Mouse (Mus musculus) heart, adult 2 months (tissue): ENCODE measurements around the gene Zfp329. TPM values are rescaled to one million over a fixed set of nuclear protein-coding genes. Genes with fewer than 3 reads are reported as not detected.

ENCODE experiments used
- DNase-seq, 2 experiments: peaks; one replicate each; pipeline ENCODE4 v3.0.0; 2021
- H3K27ac ChIP-seq: fragments of 200-600 bp; 2 replicates; pipeline ENCODE4 v1.8.1; 2022
- H3K27me3 ChIP-seq: fragments of 200-500 bp; 2 replicates; pipeline ENCODE4 v1.6.1; 2012; ENCODE audit warnings: mild to moderate bottlenecking, low read length, inconsistent platforms, mixed read lengths; ENCODE audit not compliant: control insufficient read depth, insufficient read depth
- H3K36me3 ChIP-seq: fragments of 200-500 bp; 2 replicates; pipeline ENCODE4 v1.6.1; 2012; ENCODE audit warnings: low read length, inconsistent platforms; ENCODE audit not compliant: control insufficient read depth, insufficient read depth
- H3K4me1 ChIP-seq: fragments of 200-500 bp; 2 replicates; pipeline ENCODE4 v1.6.1; 2011; ENCODE audit warnings: low read length; ENCODE audit not compliant: control insufficient read depth, insufficient read depth
- H3K4me3 ChIP-seq: fragments of 200-600 bp; 2 replicates; pipeline ENCODE4 v1.8.1; 2022
- H3K79me2 ChIP-seq: fragments of 200-500 bp; replicated peaks from 2 replicates; pipeline ENCODE4 v1.6.1; 2012; ENCODE audit warnings: mild to moderate bottlenecking, inconsistent platforms, low read length, moderate library complexity, mixed read lengths; ENCODE audit not compliant: control insufficient read depth, insufficient read depth
- H3K9ac ChIP-seq: fragments of 200-500 bp; 2 replicates; pipeline ENCODE4 v1.6.1; 2012; ENCODE audit warnings: low read depth, mild to moderate bottlenecking, control low read depth, inconsistent platforms, low read length, mixed read lengths
- CTCF ChIP-seq: fragments of 200-600 bp; IDR thresholded peaks from 2 replicates; pipeline ENCODE4 v1.8.1; 2022; ENCODE audit warnings: antibody characterized with exemption, mild to moderate bottlenecking, moderate library complexity
- EP300 ChIP-seq: fragments of 200-500 bp; IDR thresholded peaks from 2 replicates; pipeline ENCODE4 v1.6.1; 2011; ENCODE audit warnings: low read depth, low read length, control low read depth; ENCODE audit not compliant: insufficient read depth
- POLR2A ChIP-seq: fragments of 200-500 bp; IDR thresholded peaks from 2 replicates; pipeline ENCODE4 v1.6.1; 2011; ENCODE audit warnings: mild to moderate bottlenecking, low read depth, low read length, control low read depth; ENCODE audit not compliant: insufficient read depth
- WGBS: fragments of 180-500 bp; shearing (Covaris S2); methylation state at CpG from one replicate; pipeline ENCODE4 v1.1.7; 2018; 5-methylcytosine and 5-hydroxymethylcytosine counted together
- intact Hi-C: fragments of 180-260 bp; cut with DNase I; formaldehyde crosslinking; loops from one replicate; pipeline ENCODE4 v1.15.1; 2025
- long read RNA-seq: library from polyadenylated mRNA; stranded (forward); transcript quantifications from one replicate; pipeline ENCODE4 v2.0.0, GENCODE M21; 2021
- polyA plus RNA-seq: library from polyadenylated mRNA; depleted of rRNA; stranded (reverse); fragments of >200 nt; gene quantifications from 2 replicates; pipeline ENCODE4 v1.2.3, GENCODE M21; 2012; rRNA removed
- total RNA-seq, 2 experiments: library from RNA; stranded (reverse); gene quantifications; 2 replicates each; pipeline ENCODE4 v1.2.3; 2021

The Zfp329 gene
- 1 to 10 TPM; 4.9 to 5.2 TPM for total RNA-seq
- 1.1 and 2.9 TPM in 2 replicates for polyA plus RNA-seq
- long read RNA-seq, full-length matches to known transcripts, result 1 of 3 reads
- long read RNA-seq, partial matches to known transcripts, result 1 of 3 reads
- long read RNA-seq, other reads (novel, unspliced or antisense), result 1 of 3 reads

- intact Hi-C loops, result loop anchor here (2.0 kb wide), 2 partner anchors 16 kb away; partner anchors contain the start of genes Zfp110 and Zscan18
- Histone ChIP-seq H3K36me3 (no peaks in the 10 kb centered on the region), H3K4me3 (peak within 1 kb of the TSS; percentile 82), H3K79me2 (no peaks in the 10 kb centered on the region), H3K9ac (peak within 1 kb of the TSS; percentile 85), H3K27ac (peak within 1 kb of the TSS; percentile 79), H3K27me3 (no peaks in the 10 kb centered on the region), H3K4me1 (no peaks in the 10 kb centered on the region; the same call in 1 of the 2 replicates)
- TF ChIP-seq POLR2A (peak; percentile 86), CTCF (no peak)
- WGBS, result under 1% methylated on average over 40 of the region's 40 CpGs
- DNase-seq, result peak; percentile 91 to 92
Observed at GRCm38 (mm10) chr7:12818521-12819295, at the start of gene Zfp329. Zfp329 (minus strand) TSS chr7:12818858.

DNA sequence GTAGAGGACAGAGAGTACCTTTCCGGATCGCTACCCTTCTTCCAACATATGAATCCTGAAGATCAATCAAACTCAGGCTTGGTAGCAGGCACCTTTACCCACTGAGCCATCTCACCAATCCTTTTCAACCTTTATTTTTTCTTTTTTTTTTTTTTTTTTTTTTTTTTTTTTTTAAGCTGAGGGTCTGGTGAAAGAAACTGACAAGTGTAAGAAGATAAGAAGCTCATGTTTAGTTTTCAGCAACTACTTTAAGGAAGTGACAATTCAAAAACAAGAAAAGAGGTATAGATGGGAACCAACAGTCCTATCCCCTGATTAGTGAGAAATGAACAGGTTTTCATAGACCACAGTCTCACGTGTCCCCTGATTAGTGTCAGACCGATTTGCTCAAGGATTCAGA, 17.1 kb upstream of the Zfp329 start:
- Histone ChIP-seq H3K9ac (no peak overlapping the region), H3K79me2 (no peaks in the 10 kb centered on the region), H3K27me3 (no peaks in the 10 kb centered on the region), H3K36me3 (peaks cover 19% of the 10 kb centered on the region), H3K4me1 (peaks cover 2% of the 10 kb centered on the region; the same call in 1 of the 2 replicates), H3K4me3 (peak overlapping the region; percentile 62; the same call in 1 of the 2 replicates), H3K27ac (no peak overlapping the region)
- WGBS, result 94% methylated on average over 4 of the region's 4 CpGs
- intact Hi-C loops, result loop anchor here (2.0 to 10.0 kb wide), 6 partner anchors 17 to 361 kb away; partner anchors contain the start of genes Mzf1, Zfp128, Zfp329 and Zfp606
- TF ChIP-seq CTCF (no peak), EP300 (no peak), POLR2A (no peak)
- no peak for DNase-seq

DNA sequence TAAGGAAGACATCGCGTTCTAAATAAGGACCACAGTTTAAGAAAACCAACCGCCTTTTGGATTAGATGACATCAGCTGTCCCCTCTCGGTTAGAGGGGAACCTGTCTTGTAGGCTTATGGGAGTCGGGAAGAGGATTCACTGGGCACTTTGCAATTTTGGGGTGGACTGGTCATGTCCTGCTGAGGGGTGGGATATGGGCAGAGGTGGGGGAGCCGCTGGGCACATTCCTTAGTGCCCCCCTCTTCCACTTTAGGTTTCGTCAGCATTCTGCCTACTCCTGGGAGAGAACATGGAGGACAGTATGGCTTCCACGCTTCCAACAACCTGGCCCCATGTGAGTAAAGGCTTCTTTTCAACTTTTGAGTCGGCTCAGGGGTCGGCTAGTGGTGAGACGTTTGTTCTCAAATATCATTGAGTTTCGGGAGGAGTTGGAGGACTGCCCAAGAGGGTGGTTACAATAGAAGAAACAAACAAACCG, 16.6 kb upstream of the Zfp329 start:
- peaks cover 2% of the 10 kb centered on the region; the same call in 1 of the 2 replicates for H3K4me1 ChIP-seq
- H3K27ac ChIP-seq, result peak overlapping the region; percentile 96
- peaks cover 19% of the 10 kb centered on the region for H3K36me3 ChIP-seq
- DNase-seq, result no peak
- TF ChIP-seq CTCF (no peak), EP300 (no peak), POLR2A (no peak)
- intact Hi-C loops, result loop anchor here (2.0 to 10.0 kb wide), 6 partner anchors 16 to 360 kb away; partner anchors contain the start of genes Mzf1, Zfp128, Zfp329 and Zfp606
- H3K4me3 ChIP-seq, result peak overlapping the region; percentile 62
- H3K79me2 ChIP-seq, result no peaks in the 10 kb centered on the region
- 16% methylated on average over 13 of the region's 13 CpGs for WGBS
- peak overlapping the region; percentile 72 for H3K9ac ChIP-seq
- H3K27me3 ChIP-seq, result no peaks in the 10 kb centered on the region

GRCm38 (mm10) chr7:12834162-12835120, 15.8 kb upstream of the Zfp329 start, which contains the start of gene Zfp110:
Zfp110 (plus strand) TSS chr7:12834761.
- Histone ChIP-seq H3K27me3 (no peaks in the 10 kb centered on the region), H3K4me3 (peak within 1 kb of the TSS; percentile 62), H3K9ac (peak within 1 kb of the TSS; percentile 74), H3K36me3 (peaks cover 19% of the 10 kb centered on the region), H3K4me1 (peaks cover 2% of the 10 kb centered on the region; the same call in 1 of the 2 replicates), H3K27ac (peak within 1 kb of the TSS; percentile 96), H3K79me2 (no peaks in the 10 kb centered on the region)
- WGBS, result 2% methylated on average over 47 of the region's 47 CpGs
- intact Hi-C loops, result loop anchor here (2.0 to 10.0 kb wide), 7 partner anchors 16 to 360 kb away; partner anchors contain the start of genes Mzf1, Ube2m, Zfp128 and Zfp329
- DNase-seq, result peak; percentile 93 to 94
- TF ChIP-seq CTCF (peak; percentile 56), POLR2A (peak; percentile 75), EP300 (peak; percentile 52; the same call in 1 of the 2 replicates)

- Histone ChIP-seq H3K79me2 (no peaks in the 10 kb centered on the region), H3K4me3 (no peak overlapping the region), H3K9ac (no peak overlapping the region), H3K36me3 (peaks cover 3% of the 10 kb centered on the region), H3K4me1 (no peaks in the 10 kb centered on the region; the same call in 1 of the 2 replicates), H3K27me3 (no peaks in the 10 kb centered on the region), H3K27ac (no peak overlapping the region)
- intact Hi-C loops, result no loop called here
- no peak for DNase-seq
- 98% methylated on average over 8 of the region's 8 CpGs for WGBS
- TF ChIP-seq POLR2A (no peak), CTCF (no peak), EP300 (no peak)
Observed at GRCm38 (mm10) chr7:12815566-12815965, 3.1 kb downstream of the Zfp329 start.
